Mouse (Mus musculus): ENCODE measurements around the gene Cox8b. TPM values are rescaled to one million over a fixed set of nuclear protein-coding genes. Genes with fewer than 3 reads are reported as not detected.

The Cox8b gene
- total RNA-seq (2023): not detected

GRCm38 (mm10) chr7:140900220-140900619, at the start of gene Cox8b:
Gene Cox8b, minus strand, starts transcription at chr7:140900446.

GRCm38 (mm10) chr7:140941222-140942051, 41.2 kb upstream of the Cox8b start, which contains the start of gene Pgghg:
Gene Pgghg, plus strand, starts transcription at chr7:140941391.

GRCm38 (mm10) chr7:140920418-140921029, 20.3 kb upstream of the Cox8b start, which contains the start of gene Nlrp6:
Gene Nlrp6, plus strand, starts transcription at chr7:140920902.

GRCm38 (mm10) chr7:140881696-140882468, 18.4 kb downstream of the Cox8b start, which contains the start of the genes Psmd13 and Sirt3:
Gene Psmd13, plus strand, starts transcription at chr7:140881968.
Gene Sirt3, minus strand, starts transcription at chr7:140882309.

GRCm38 (mm10) chr7:140857550-140858505, 42.4 kb downstream of the Cox8b start, which contains the start of gene Bet1l:
Gene Bet1l, minus strand, starts transcription at chr7:140857577.

GRCm38 (mm10) chr7:140856785-140857549, 43.3 kb downstream of the Cox8b start, which contains the start of gene Ric8a:
Gene Ric8a, plus strand, starts transcription at chr7:140856957.

GRCm38 (mm10) chr7:140855860-140856784, 44.1 kb downstream of the Cox8b start, which contains the start of gene Gm45785:
Gene Gm45785, minus strand, starts transcription at chr7:140856331.

Other genes with a start within 250 kb of the Cox8b start
- not detected for gene Olfr539, start 240.5 kb downstream of the Cox8b start, total RNA-seq (2023)
- not detected for gene Olfr45, start 218.5 kb downstream of the Cox8b start, total RNA-seq (2023)
- gene Olfr541, start 203.2 kb downstream of the Cox8b start, total RNA-seq (2023): not detected
- not detected for gene Cyp2e1, start 136.7 kb downstream of the Cox8b start, total RNA-seq (2023)
- not detected for gene Syce1, start 112.6 kb downstream of the Cox8b start, total RNA-seq (2023)
- gene Zfp941, start 78.3 kb downstream of the Cox8b start, total RNA-seq (2023): under 1 TPM; 0.11 to 0.13 TPM
- not detected for gene Urah, start 65.4 kb downstream of the Cox8b start, total RNA-seq (2023)
- gene Scgb1c1, start 54.9 kb downstream of the Cox8b start, total RNA-seq (2023): not detected
- gene Odf3, start 52.6 kb downstream of the Cox8b start, total RNA-seq (2023): not detected
- not detected for gene Gm45785, start 44.1 kb downstream of the Cox8b start, total RNA-seq (2023)
- 100 to 1,000 TPM; 105 to 107 TPM for gene Ric8a, start 43.5 kb downstream of the Cox8b start, total RNA-seq (2023)
- 10 to 100 TPM; 21.7 to 23.7 TPM for gene Bet1l, start 42.9 kb downstream of the Cox8b start, total RNA-seq (2023)
- gene Psmd13, start 18.5 kb downstream of the Cox8b start, total RNA-seq (2023): 100 to 1,000 TPM; 100 to 112 TPM
- 10 to 100 TPM in 1 of 2 experiments, 1 to 10 TPM in 1; 9.6 to 13.1 TPM for gene Sirt3, start 18.1 kb downstream of the Cox8b start, total RNA-seq (2023)
- gene Nlrp6, start 20.5 kb upstream of the Cox8b start, total RNA-seq (2023): under 1 TPM; 0.09 to 0.16 TPM
- 10 to 100 TPM; 21.4 to 25.2 TPM for gene Pgghg, start 40.9 kb upstream of the Cox8b start, total RNA-seq (2023)
- gene Ifitm5, start 49.8 kb upstream of the Cox8b start, total RNA-seq (2023): 1 to 10 TPM; 1.5 to 3.2 TPM
- gene Gm45717, start 55.5 kb upstream of the Cox8b start, total RNA-seq (2023): not detected
- 100 to 1,000 TPM; 431 to 529 TPM for gene Ifitm2, start 55.5 kb upstream of the Cox8b start, total RNA-seq (2023)
- 100 to 1,000 TPM; 290 to 313 TPM for gene Ifitm1, start 66.8 kb upstream of the Cox8b start, total RNA-seq (2023)
- 100 to 1,000 TPM; 439 to 533 TPM for gene Ifitm3, start 110.3 kb upstream of the Cox8b start, total RNA-seq (2023)
- gene Ifitm6, start 117.5 kb upstream of the Cox8b start, total RNA-seq (2023): 100 to 1,000 TPM; 869 to 973 TPM
- gene Gm17387, start 128.7 kb upstream of the Cox8b start, total RNA-seq (2023): not detected
- gene B4galnt4, start 160.7 kb upstream of the Cox8b start, total RNA-seq (2023): 1 to 10 TPM in 1 of 2 experiments, under 1 TPM in 1; 0.67 to 1.2 TPM
- gene Pkp3, start 177.8 kb upstream of the Cox8b start, total RNA-seq (2023): 1 to 10 TPM; 3.6 to 5.5 TPM
- 1 to 10 TPM; 6.6 to 7.4 TPM for gene Sigirr, start 200.1 kb upstream of the Cox8b start, total RNA-seq (2023)
- not detected for gene Ano9, start 217.4 kb upstream of the Cox8b start, total RNA-seq (2023)
- 10 to 100 TPM in 1 of 2 experiments, 1 to 10 TPM in 1; 7.5 to 14.3 TPM for gene Ptdss2, start 221.9 kb upstream of the Cox8b start, total RNA-seq (2023)